13 mouse cellular contexts compared by ENCODE assay signal in genomic region chr14:48132241-48132640, GRCm38 (mm10). TPM values are rescaled to one million over a fixed set of nuclear protein-coding genes. Genes with fewer than 3 reads are reported as not detected.
A peak's percentile ranks its signal among the peaks of the same experiment; 100 is the strongest.
DNase-seq lines count a peak whose midpoint lies in the region; ATAC-seq and TF ChIP-seq lines count a peak whose summit lies in the region.
"Had no signal": no experiment of that assay in that cellular context is flagged by ENCODE, and none has a peak within 500 bp of the region (broad histone marks: within the 10 kb centered on the region; RNA-seq: fewer than 3 reads in every experiment).

No protein-coding gene starts in this region.

- peaks cover 61% of the 10 kb centered on the region for H3K4me1 ChIP-seq in heart, embryonic 10.5 days
- H3K4me1 ChIP-seq in kidney, embryonic 15.5 days: peaks cover 81% of the 10 kb centered on the region
- peaks cover 52% of the 10 kb centered on the region for H3K4me1 ChIP-seq in stomach, embryonic 14.5 days (ENCODE audit: control insufficient read depth, insufficient read depth, low read length)
- peaks cover 13% of the 10 kb centered on the region for H3K4me1 ChIP-seq in stomach, postnatal 0 days (replicated peaks; ENCODE audit: control insufficient read depth, insufficient read depth)
- peaks cover 43% of the 10 kb centered on the region for H3K4me1 ChIP-seq in stomach, embryonic 16.5 days (ENCODE audit: control insufficient read depth, insufficient read depth, low read length)

- H3K27me3 ChIP-seq in heart, embryonic 10.5 days (ENCODE audit: insufficient read depth, poor library complexity, severe bottlenecking): peaks cover 28% of the 10 kb centered on the region; the same call in 1 of the 2 replicates
- no peaks in the 10 kb centered on the region for H3K27me3 ChIP-seq in kidney, embryonic 15.5 days
- H3K27me3 ChIP-seq in stomach, embryonic 14.5 days (ENCODE audit: control insufficient read depth, insufficient read depth, low read length): no peaks in the 10 kb centered on the region
- no peaks in the 10 kb centered on the region for H3K27me3 ChIP-seq in stomach, postnatal 0 days (ENCODE audit: control insufficient read depth, insufficient read depth, low read length)
- H3K27me3 ChIP-seq in stomach, embryonic 16.5 days (ENCODE audit: control insufficient read depth, insufficient read depth, low read length): no peaks in the 10 kb centered on the region

- intact Hi-C loops in heart, postnatal 10 days (cut with DNase I): no loop called here

- H3K9ac ChIP-seq in kidney, embryonic 15.5 days: no peak overlapping the region
- no peak overlapping the region for H3K9ac ChIP-seq in stomach, embryonic 14.5 days (replicated peaks; ENCODE audit: low read depth, low read length)
- H3K9ac ChIP-seq in stomach, postnatal 0 days (ENCODE audit: low read length): no peak overlapping the region
- H3K9ac ChIP-seq in stomach, embryonic 16.5 days (ENCODE audit: low read length): 0 out of 2 replicates have a peak overlapping the region, but pooled peaks have one; percentile 15
- H3K9ac ChIP-seq: embryonic facial prominence, embryonic 13.5 days; lung, embryonic 14.5 days had no signal

- H3K27ac ChIP-seq in heart, embryonic 10.5 days: peak overlapping the region; percentile 70
- H3K27ac ChIP-seq in kidney, embryonic 15.5 days: peak overlapping the region; percentile 11; the same call in 1 of the 2 replicates
- H3K27ac ChIP-seq in stomach, embryonic 14.5 days (ENCODE audit: low read length): 0 out of 2 replicates have a peak overlapping the region, but pooled peaks have one; percentile 2
- no peak overlapping the region for H3K27ac ChIP-seq in stomach, postnatal 0 days (replicated peaks)
- 0 out of 2 replicates have a peak overlapping the region, but pooled peaks have one; percentile 35 for H3K27ac ChIP-seq in stomach, embryonic 16.5 days (ENCODE audit: low read length)
- H3K27ac ChIP-seq: embryonic facial prominence, embryonic 13.5 days had no signal

- ATAC-seq in kidney, embryonic 15.5 days (replicated peaks; ENCODE audit: low FRiP score): no peak
- no peak for ATAC-seq in stomach, embryonic 14.5 days (ENCODE audit: insufficient number of reproducible peaks, insufficient read depth, low FRiP score, low read depth)
- ATAC-seq in stomach, postnatal 0 days (ENCODE audit: low FRiP score, low TSS enrichment): no peak
- no peak for ATAC-seq in stomach, embryonic 16.5 days (ENCODE audit: insufficient read depth, low FRiP score)

- no peak for DNase-seq in heart, embryonic 10.5 days (ENCODE audit: low spot score)
- DNase-seq in heart, postnatal 10 days: no peak
- no peak for DNase-seq in kidney, adult 9 months
- no peak for DNase-seq in stomach, postnatal 0 days (ENCODE audit: low spot score)
- DNase-seq in ovary, postnatal 36 days (ENCODE audit: low spot score): no peak
- DNase-seq: cerebellum, adult 8-10 months; right cerebral cortex, adult 18-20 months; thymus, adult 18-20 months had no signal

- H3K9me3 ChIP-seq in heart, embryonic 10.5 days: no peaks in the 10 kb centered on the region
- H3K9me3 ChIP-seq in kidney, embryonic 15.5 days (replicated peaks): no peaks in the 10 kb centered on the region
- no peaks in the 10 kb centered on the region for H3K9me3 ChIP-seq in stomach, embryonic 14.5 days (ENCODE audit: control insufficient read depth, low read depth, low read length)
- H3K9me3 ChIP-seq in stomach, postnatal 0 days (ENCODE audit: control insufficient read depth, low read length): no peaks in the 10 kb centered on the region
- no peaks in the 10 kb centered on the region for H3K9me3 ChIP-seq in stomach, embryonic 16.5 days (replicated peaks; ENCODE audit: control insufficient read depth, low read length)
- H3K9me3 ChIP-seq: embryonic facial prominence, embryonic 13.5 days had no signal

- no peak overlapping the region for H3K4me2 ChIP-seq in kidney, embryonic 15.5 days
- no peak overlapping the region for H3K4me2 ChIP-seq in stomach, embryonic 14.5 days (replicated peaks; ENCODE audit: low read depth, low read length)
- H3K4me2 ChIP-seq in stomach, postnatal 0 days (replicated peaks; ENCODE audit: low read depth): no peak overlapping the region
- no peak overlapping the region for H3K4me2 ChIP-seq in stomach, embryonic 16.5 days (ENCODE audit: low read depth, low read length)

- TF ChIP-seq EP300 in stomach, postnatal 0 days (optimal IDR thresholded peaks at IDR 0.05): no peak

- 78% methylated on average over 3 of the region's 3 CpGs for WGBS in heart, embryonic 10.5 days
- WGBS in kidney, embryonic 15.5 days: 64% methylated on average over 3 of the region's 3 CpGs
- 79% methylated on average over 3 of the region's 3 CpGs for WGBS in stomach, embryonic 14.5 days
- WGBS in stomach, postnatal 0 days: 76% methylated on average over 3 of the region's 3 CpGs
- 84% methylated on average over 3 of the region's 3 CpGs for WGBS in stomach, embryonic 16.5 days

- H3K36me3 ChIP-seq in heart, embryonic 10.5 days: no peaks in the 10 kb centered on the region
- no peaks in the 10 kb centered on the region for H3K36me3 ChIP-seq in kidney, embryonic 15.5 days
- no peaks in the 10 kb centered on the region for H3K36me3 ChIP-seq in stomach, embryonic 14.5 days (ENCODE audit: control insufficient read depth, insufficient read depth, low read length)
- H3K36me3 ChIP-seq in stomach, postnatal 0 days (ENCODE audit: control insufficient read depth, insufficient read depth, low read length): no peaks in the 10 kb centered on the region
- H3K36me3 ChIP-seq in stomach, embryonic 16.5 days (ENCODE audit: control insufficient read depth, insufficient read depth, low read length): no peaks in the 10 kb centered on the region
- H3K36me3 ChIP-seq: embryonic facial prominence, embryonic 13.5 days had no signal

- no peak for TF ChIP-seq CTCF in stomach, postnatal 0 days (IDR thresholded peaks at IDR 0.05; ENCODE audit: low read depth)

- no peak overlapping the region for H3K4me3 ChIP-seq in heart, embryonic 10.5 days
- H3K4me3 ChIP-seq in kidney, embryonic 15.5 days (replicated peaks): no peak overlapping the region
- H3K4me3 ChIP-seq in stomach, embryonic 14.5 days (ENCODE audit: low read depth, low read length): no peak overlapping the region
- H3K4me3 ChIP-seq in stomach, postnatal 0 days (ENCODE audit: low read depth, low read length): no peak overlapping the region
- H3K4me3 ChIP-seq in stomach, embryonic 16.5 days (replicated peaks; ENCODE audit: low read length): no peak overlapping the region

RNA-seq across cellular contexts. Expression of gene Peli2, which starts 11.6 kb away (rescaled TPM):
- polyA plus RNA-seq in heart, embryonic 10.5 days (2016; fragmentation: Nextera tagmentation; extraction: Ambion mirVana): 3.1 and 5.0 TPM in 2 replicates
- total RNA-seq in heart, postnatal 10 days (2021): 10 to 100 TPM; 12.6 to 17.4 TPM
- polyA plus RNA-seq in kidney, embryonic 15.5 days (2015; fragmentation: Nextera tagmentation; extraction: Ambion mirVana): 7.1 and 8.2 TPM in 2 replicates
- 10.2 and 11.2 TPM in 2 replicates for polyA plus RNA-seq in stomach, embryonic 14.5 days (2014; fragmentation: Nextera tagmentation; extraction: Ambion mirVana)
- polyA plus RNA-seq in stomach, postnatal 0 days (2015; fragmentation: Nextera tagmentation; extraction: Ambion mirVana): 5.6 and 5.9 TPM in 2 replicates
- polyA plus RNA-seq in stomach, embryonic 16.5 days (2015; fragmentation: Nextera tagmentation; extraction: Ambion mirVana): 6.3 TPM in 2 replicates
